Mouse (Mus musculus): Measurements from ENCODE around the gene Gm17349. TPM values are rescaled to one million over a fixed set of nuclear protein-coding genes. Genes with fewer than 3 reads are reported as not detected.

The Gm17349 gene
- not detected in 2 replicates for polyA plus RNA-seq (2015; fragmentation: Nextera tagmentation; extraction: Ambion mirVana)

- peak within 1 kb of the TSS; percentile 99 for H3K4me2 ChIP-seq (ENCODE audit: low read length)
- peak within 1 kb of the TSS; percentile 27 for H3K4me3 ChIP-seq (ENCODE audit: low read depth, low read length)
- H3K36me3 ChIP-seq (ENCODE audit: control insufficient read depth, insufficient read depth, low read length) = peaks cover 38% of the 10 kb centered on the region
- H3K9ac ChIP-seq (ENCODE audit: low read depth, low read length) = peak within 1 kb of the TSS; percentile 88
- no peaks in the 10 kb centered on the region for H3K27me3 ChIP-seq (ENCODE audit: control insufficient read depth, insufficient read depth, low read depth, low read length)
- ATAC-seq = no peak
- peaks cover 24% of the 10 kb centered on the region for H3K4me1 ChIP-seq (ENCODE audit: control insufficient read depth, insufficient read depth, low read length)
- H3K27ac ChIP-seq (ENCODE audit: low read length) = peak within 1 kb of the TSS; percentile 68
- 70% methylated on average over 11 of the region's 11 CpGs for WGBS
- H3K9me3 ChIP-seq (replicated peaks; ENCODE audit: control insufficient read depth, low read length, poor library complexity, severe bottlenecking) = no peaks in the 10 kb centered on the region
Observed at GRCm38 (mm10) chr15:99705440-99706048, at the start of gene Gm17349. Gene Gm17349 (minus strand): TSS chr15:99705490.

- Histone ChIP-seq H3K27me3 (ENCODE audit: control insufficient read depth, insufficient read depth, low read depth, low read length) (no peaks in the 10 kb centered on the region), H3K9me3 (replicated peaks; ENCODE audit: control insufficient read depth, low read length, poor library complexity, severe bottlenecking) (no peaks in the 10 kb centered on the region), H3K9ac (ENCODE audit: low read depth, low read length) (no peak overlapping the region), H3K4me3 (ENCODE audit: low read depth, low read length) (no peak overlapping the region), H3K36me3 (ENCODE audit: control insufficient read depth, insufficient read depth, low read length) (no peaks in the 10 kb centered on the region), H3K4me2 (ENCODE audit: low read length) (no peak overlapping the region), H3K4me1 (ENCODE audit: control insufficient read depth, insufficient read depth, low read length) (no peaks in the 10 kb centered on the region; the same call in 1 of the 2 replicates), H3K27ac (ENCODE audit: low read length) (no peak overlapping the region)
- WGBS = 89% methylated on average over 3 of the region's 3 CpGs
- ATAC-seq = no peak
Observed at GRCm38 (mm10) chr15:99754204-99754603, 48.9 kb upstream of the Gm17349 start.

GRCm38 (mm10) chr15:99740229-99740628 lies 34.9 kb upstream of the Gm17349 start:
- Histone ChIP-seq H3K4me2 (ENCODE audit: low read length) (no peak overlapping the region), H3K27me3 (ENCODE audit: control insufficient read depth, insufficient read depth, low read depth, low read length) (no peaks in the 10 kb centered on the region), H3K4me1 (ENCODE audit: control insufficient read depth, insufficient read depth, low read length) (no peaks in the 10 kb centered on the region), H3K9ac (ENCODE audit: low read depth, low read length) (no peak overlapping the region), H3K27ac (ENCODE audit: low read length) (no peak overlapping the region), H3K4me3 (ENCODE audit: low read depth, low read length) (no peak overlapping the region), H3K9me3 (replicated peaks; ENCODE audit: control insufficient read depth, low read length, poor library complexity, severe bottlenecking) (no peaks in the 10 kb centered on the region), H3K36me3 (ENCODE audit: control insufficient read depth, insufficient read depth, low read length) (peaks cover 28% of the 10 kb centered on the region)
- no peak for ATAC-seq
- WGBS = 93% methylated on average over 4 of the region's 4 CpGs

- H3K4me3 ChIP-seq (ENCODE audit: low read depth, low read length) = no peak overlapping the region
- 94% methylated on average over 11 of the region's 11 CpGs for WGBS
- H3K4me1 ChIP-seq (ENCODE audit: control insufficient read depth, insufficient read depth, low read length) = no peaks in the 10 kb centered on the region
- no peaks in the 10 kb centered on the region for H3K27me3 ChIP-seq (ENCODE audit: control insufficient read depth, insufficient read depth, low read depth, low read length)
- no peak overlapping the region for H3K9ac ChIP-seq (ENCODE audit: low read depth, low read length)
- no peak overlapping the region for H3K27ac ChIP-seq (ENCODE audit: low read length)
- no peak overlapping the region for H3K4me2 ChIP-seq (ENCODE audit: low read length)
- ATAC-seq = no peak
- peaks cover 30% of the 10 kb centered on the region for H3K36me3 ChIP-seq (ENCODE audit: control insufficient read depth, insufficient read depth, low read length)
- H3K9me3 ChIP-seq (replicated peaks; ENCODE audit: control insufficient read depth, low read length, poor library complexity, severe bottlenecking) = no peaks in the 10 kb centered on the region
Observed at GRCm38 (mm10) chr15:99736675-99737074, 31.4 kb upstream of the Gm17349 start.

- no peak for ATAC-seq
- WGBS = 96% methylated on average over 2 of the region's 2 CpGs
- peaks cover 28% of the 10 kb centered on the region for H3K36me3 ChIP-seq (ENCODE audit: control insufficient read depth, insufficient read depth, low read length)
Observed at GRCm38 (mm10) chr15:99735631-99736030, 30.3 kb upstream of the Gm17349 start.

GRCm38 (mm10) chr15:99733186-99733585 lies 27.9 kb upstream of the Gm17349 start:
- Histone ChIP-seq H3K4me3 (ENCODE audit: low read depth, low read length) (no peak overlapping the region), H3K27me3 (ENCODE audit: control insufficient read depth, insufficient read depth, low read depth, low read length) (no peaks in the 10 kb centered on the region), H3K9me3 (replicated peaks; ENCODE audit: control insufficient read depth, low read length, poor library complexity, severe bottlenecking) (no peaks in the 10 kb centered on the region), H3K4me2 (ENCODE audit: low read length) (no peak overlapping the region), H3K36me3 (ENCODE audit: control insufficient read depth, insufficient read depth, low read length) (peaks cover 29% of the 10 kb centered on the region), H3K9ac (ENCODE audit: low read depth, low read length) (no peak overlapping the region), H3K4me1 (ENCODE audit: control insufficient read depth, insufficient read depth, low read length) (no peaks in the 10 kb centered on the region), H3K27ac (ENCODE audit: low read length) (no peak overlapping the region)
- no peak for ATAC-seq
- WGBS = 95% methylated on average over 5 of the region's 5 CpGs

More at GRCm38 (mm10) chr15:99735631-99736030, 30.3 kb upstream of the Gm17349 start:
- Histone ChIP-seq H3K27ac (ENCODE audit: low read length) (no peak overlapping the region), H3K4me1 (ENCODE audit: control insufficient read depth, insufficient read depth, low read length) (no peaks in the 10 kb centered on the region), H3K4me3 (ENCODE audit: low read depth, low read length) (no peak overlapping the region), H3K9ac (ENCODE audit: low read depth, low read length) (no peak overlapping the region), H3K27me3 (ENCODE audit: control insufficient read depth, insufficient read depth, low read depth, low read length) (no peaks in the 10 kb centered on the region), H3K9me3 (replicated peaks; ENCODE audit: control insufficient read depth, low read length, poor library complexity, severe bottlenecking) (no peaks in the 10 kb centered on the region), H3K4me2 (ENCODE audit: low read length) (no peak overlapping the region)

GRCm38 (mm10) chr15:99731678-99732077 lies 26.4 kb upstream of the Gm17349 start:
- 90% methylated on average over 3 of the region's 3 CpGs for WGBS
- Histone ChIP-seq H3K4me3 (ENCODE audit: low read depth, low read length) (no peak overlapping the region), H3K9me3 (replicated peaks; ENCODE audit: control insufficient read depth, low read length, poor library complexity, severe bottlenecking) (no peaks in the 10 kb centered on the region), H3K27ac (ENCODE audit: low read length) (no peak overlapping the region), H3K27me3 (ENCODE audit: control insufficient read depth, insufficient read depth, low read depth, low read length) (no peaks in the 10 kb centered on the region), H3K9ac (ENCODE audit: low read depth, low read length) (no peak overlapping the region), H3K36me3 (ENCODE audit: control insufficient read depth, insufficient read depth, low read length) (peaks cover 26% of the 10 kb centered on the region), H3K4me2 (ENCODE audit: low read length) (no peak overlapping the region), H3K4me1 (ENCODE audit: control insufficient read depth, insufficient read depth, low read length) (peaks cover 1% of the 10 kb centered on the region)
- ATAC-seq = no peak

GRCm38 (mm10) chr15:99731167-99731566 lies 25.9 kb upstream of the Gm17349 start:
- Histone ChIP-seq H3K27me3 (ENCODE audit: control insufficient read depth, insufficient read depth, low read depth, low read length) (no peaks in the 10 kb centered on the region), H3K4me2 (ENCODE audit: low read length) (no peak overlapping the region), H3K9ac (ENCODE audit: low read depth, low read length) (no peak overlapping the region), H3K36me3 (ENCODE audit: control insufficient read depth, insufficient read depth, low read length) (peaks cover 24% of the 10 kb centered on the region), H3K9me3 (replicated peaks; ENCODE audit: control insufficient read depth, low read length, poor library complexity, severe bottlenecking) (no peaks in the 10 kb centered on the region), H3K4me3 (ENCODE audit: low read depth, low read length) (no peak overlapping the region), H3K27ac (ENCODE audit: low read length) (no peak overlapping the region), H3K4me1 (ENCODE audit: control insufficient read depth, insufficient read depth, low read length) (peaks cover 6% of the 10 kb centered on the region)
- 100% methylated on average over 2 of the region's 2 CpGs for WGBS
- ATAC-seq = no peak

GRCm38 (mm10) chr15:99729056-99729783 lies 23.9 kb upstream of the Gm17349 start:
- no peaks in the 10 kb centered on the region for H3K27me3 ChIP-seq (ENCODE audit: control insufficient read depth, insufficient read depth, low read depth, low read length)
- no peaks in the 10 kb centered on the region for H3K9me3 ChIP-seq (replicated peaks; ENCODE audit: control insufficient read depth, low read length, poor library complexity, severe bottlenecking)
- peaks cover 12% of the 10 kb centered on the region; the same call in 1 of the 2 replicates for H3K36me3 ChIP-seq (ENCODE audit: control insufficient read depth, insufficient read depth, low read length)
- peaks cover 15% of the 10 kb centered on the region for H3K4me1 ChIP-seq (ENCODE audit: control insufficient read depth, insufficient read depth, low read length)
- WGBS = 96% methylated on average over 3 of the region's 4 CpGs
- no peak overlapping the region for H3K9ac ChIP-seq (ENCODE audit: low read depth, low read length)
- no peak overlapping the region for H3K4me2 ChIP-seq (ENCODE audit: low read length)
- no peak for ATAC-seq
- no peak overlapping the region for H3K27ac ChIP-seq (ENCODE audit: low read length)
- H3K4me3 ChIP-seq (ENCODE audit: low read depth, low read length) = no peak overlapping the region
